Mouse (Mus musculus): Measurements from ENCODE around the gene Gmpr. TPM values are rescaled to one million over a fixed set of nuclear protein-coding genes. Genes with fewer than 3 reads are reported as not detected.
"Not testable (repeated sequence)": the region's sequence is repeated elsewhere in the genome, so short reads cannot be mapped to it uniquely, and the experiment has no call there.

The Gmpr gene
- polyA plus RNA-seq, 1 experiment from 2014 or later: 35.1 TPM

DNA sequence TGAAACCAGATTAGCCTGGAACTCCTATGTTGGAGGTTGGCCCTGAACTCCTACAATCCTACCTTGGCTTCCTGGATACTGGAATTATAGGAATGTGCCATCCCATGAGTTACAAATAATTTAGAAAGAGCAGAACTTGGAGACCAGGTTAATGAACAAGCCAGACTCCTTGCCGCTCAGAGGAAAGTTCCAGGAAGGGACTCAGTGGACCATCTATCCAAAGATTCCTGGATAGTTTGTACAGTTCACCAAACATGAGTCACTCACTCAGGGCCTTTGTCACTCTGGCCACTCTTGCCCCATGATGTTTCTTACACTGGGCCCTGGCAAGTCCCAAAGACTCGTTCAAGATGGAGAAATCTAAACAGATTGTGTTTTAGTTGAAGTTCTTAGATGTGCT is 24.0 kb upstream of the Gmpr start:
- H3K27me3 ChIP-seq: no peaks in the 10 kb centered on the region
- H3K9me3 ChIP-seq: no peaks in the 10 kb centered on the region
- H3K4me1 ChIP-seq (replicated peaks): no peaks in the 10 kb centered on the region
- WGBS: 95% methylated on average over 2 of the region's 2 CpGs
- H3K36me3 ChIP-seq: no peaks in the 10 kb centered on the region
- H3K27ac ChIP-seq: no peak overlapping the region
- no peak overlapping the region for H3K4me2 ChIP-seq
- H3K4me3 ChIP-seq: no peak overlapping the region
- no peak for ATAC-seq (ENCODE audit: low FRiP score)
- H3K9ac ChIP-seq: no peak overlapping the region

DNA sequence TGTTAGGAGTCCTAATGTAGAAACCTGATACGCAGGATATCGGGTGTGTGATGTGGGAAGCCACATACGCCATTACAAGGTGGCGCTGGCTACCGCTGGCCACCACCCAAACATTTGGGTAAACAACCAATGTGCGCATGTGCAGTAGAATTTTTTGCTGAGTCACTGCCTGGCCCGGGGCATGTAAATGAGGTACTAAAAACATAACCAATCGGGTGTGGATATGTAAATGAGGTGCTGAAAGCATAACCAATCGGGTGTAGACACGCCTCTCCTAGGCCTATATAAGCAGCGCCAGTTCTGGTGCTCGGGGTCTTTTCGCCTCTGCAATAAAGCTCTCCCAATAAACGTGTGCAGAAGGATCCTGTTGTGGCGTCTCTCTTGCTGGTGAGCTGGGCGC is 23.3 kb upstream of the Gmpr start:
- 98% methylated on average over 16 of the region's 16 CpGs for WGBS
- not testable (repeated sequence) for H3K36me3 ChIP-seq, H3K4me2 ChIP-seq

DNA sequence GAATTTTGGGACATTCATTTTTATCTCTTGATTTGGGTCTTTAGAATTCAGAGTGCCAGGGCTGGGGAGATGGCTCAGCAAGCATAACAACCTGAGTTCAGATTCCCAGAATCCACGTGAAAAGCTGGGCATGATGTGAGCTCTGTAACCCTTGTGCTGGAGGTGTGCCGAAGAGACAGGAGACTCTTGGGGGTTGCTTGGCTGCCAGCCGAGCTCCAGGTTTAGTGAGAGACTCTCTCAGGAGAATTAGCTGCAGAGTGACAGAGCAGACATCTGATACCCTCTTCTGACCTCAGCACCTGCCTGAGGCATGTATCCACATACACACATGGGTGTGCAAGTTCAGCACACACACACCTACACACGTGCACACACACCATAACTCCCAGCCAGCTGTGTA is 21.6 kb upstream of the Gmpr start:
- no peak overlapping the region for H3K9ac ChIP-seq
- no peak overlapping the region for H3K4me3 ChIP-seq
- no peak overlapping the region for H3K4me2 ChIP-seq
- no peaks in the 10 kb centered on the region for H3K36me3 ChIP-seq
- no peaks in the 10 kb centered on the region for H3K4me1 ChIP-seq (replicated peaks)
- H3K27ac ChIP-seq: no peak overlapping the region
- no peaks in the 10 kb centered on the region for H3K27me3 ChIP-seq
- no peak for ATAC-seq (ENCODE audit: low FRiP score)
- WGBS: 77% methylated on average over 4 of the region's 4 CpGs
- H3K9me3 ChIP-seq: no peaks in the 10 kb centered on the region

More for the DNA sequence above, 23.3 kb upstream of the Gmpr start:
- ATAC-seq (ENCODE audit: low FRiP score); H3K9ac ChIP-seq; H3K27me3 ChIP-seq; H3K4me3 ChIP-seq; H3K27ac ChIP-seq; H3K4me1 ChIP-seq (replicated peaks); H3K9me3 ChIP-seq: not testable (repeated sequence)

GRCm38 (mm10) chr13:45486598-45486997 is 20.6 kb upstream of the Gmpr start:
- H3K27ac ChIP-seq: no peak overlapping the region
- no peak for ATAC-seq (ENCODE audit: low FRiP score)
- no peaks in the 10 kb centered on the region for H3K27me3 ChIP-seq
- 61% methylated on average over 2 of the region's 2 CpGs for WGBS
- H3K9ac ChIP-seq: no peak overlapping the region
- no peaks in the 10 kb centered on the region for H3K4me1 ChIP-seq (replicated peaks)
- no peaks in the 10 kb centered on the region for H3K9me3 ChIP-seq
- H3K36me3 ChIP-seq: no peaks in the 10 kb centered on the region
- H3K4me3 ChIP-seq: no peak overlapping the region
- no peak overlapping the region for H3K4me2 ChIP-seq

- no peak for ATAC-seq (ENCODE audit: low FRiP score)
- no peak overlapping the region for H3K27ac ChIP-seq
- H3K4me2 ChIP-seq: no peak overlapping the region
- H3K9ac ChIP-seq: no peak overlapping the region
- no peaks in the 10 kb centered on the region for H3K9me3 ChIP-seq
- H3K4me1 ChIP-seq (replicated peaks): peaks cover 4% of the 10 kb centered on the region; the same call in 1 of the 2 replicates
- no peaks in the 10 kb centered on the region for H3K27me3 ChIP-seq
- H3K4me3 ChIP-seq: no peak overlapping the region
- WGBS: 89% methylated on average over 8 of the region's 8 CpGs
- H3K36me3 ChIP-seq: no peaks in the 10 kb centered on the region
These were observed 15.1 kb upstream of the Gmpr start for GRCm38 (mm10) chr13:45491991-45492732.

GRCm38 (mm10) chr13:45493846-45494245 is 13.4 kb upstream of the Gmpr start:
- ATAC-seq (ENCODE audit: low FRiP score): 0 out of 2 replicates have a peak, but pooled peaks have one; percentile 36
- Histone ChIP-seq H3K4me2 (peak overlapping the region; percentile 36), H3K9me3 (no peaks in the 10 kb centered on the region), H3K4me1 (replicated peaks) (peaks cover 4% of the 10 kb centered on the region; the same call in 1 of the 2 replicates), H3K27me3 (no peaks in the 10 kb centered on the region), H3K9ac (no peak overlapping the region), H3K4me3 (peak overlapping the region; percentile 14; the same call in 1 of the 2 replicates), H3K27ac (no peak overlapping the region), H3K36me3 (no peaks in the 10 kb centered on the region)
- 43% methylated on average over 10 of the region's 10 CpGs for WGBS

GRCm38 (mm10) chr13:45498623-45499022 is 8.6 kb upstream of the Gmpr start:
- WGBS: 86% methylated on average over 3 of the region's 3 CpGs
- Histone ChIP-seq H3K36me3 (no peaks in the 10 kb centered on the region), H3K27me3 (no peaks in the 10 kb centered on the region), H3K4me2 (no peak overlapping the region), H3K4me3 (no peak overlapping the region), H3K9me3 (no peaks in the 10 kb centered on the region), H3K27ac (no peak overlapping the region), H3K4me1 (replicated peaks) (0 out of 2 replicates have a peak, but pooled peaks cover under 1% of the 10 kb centered on the region), H3K9ac (no peak overlapping the region)
- no peak for ATAC-seq (ENCODE audit: low FRiP score)

DNA sequence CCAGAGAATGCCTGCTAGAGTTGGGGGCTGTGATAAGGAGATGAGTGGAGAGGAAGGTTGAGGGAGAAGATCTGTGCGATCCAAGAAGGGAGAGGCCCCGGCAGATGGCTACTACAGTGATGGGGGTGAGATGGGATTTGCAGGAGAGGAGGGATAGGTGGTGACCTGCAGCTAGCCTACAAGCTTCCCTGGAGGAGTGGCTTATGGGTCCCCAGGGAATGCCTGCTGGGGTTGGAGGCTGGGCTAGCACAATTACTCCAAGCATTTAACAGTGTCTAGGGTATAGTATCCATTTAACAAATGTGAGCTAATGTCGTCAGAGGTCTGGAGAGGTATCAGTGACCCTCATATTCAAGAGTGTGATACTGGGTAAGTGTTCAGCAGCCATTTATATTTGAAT is 7.9 kb upstream of the Gmpr start:
- no peak for ATAC-seq (ENCODE audit: low FRiP score)
- Histone ChIP-seq H3K4me1 (replicated peaks) (no peaks in the 10 kb centered on the region), H3K4me3 (no peak overlapping the region), H3K27ac (no peak overlapping the region), H3K27me3 (no peaks in the 10 kb centered on the region), H3K36me3 (no peaks in the 10 kb centered on the region), H3K9ac (no peak overlapping the region), H3K9me3 (no peaks in the 10 kb centered on the region), H3K4me2 (no peak overlapping the region)
- WGBS: 86% methylated on average over 3 of the region's 3 CpGs

- Histone ChIP-seq H3K9me3 (no peaks in the 10 kb centered on the region), H3K27me3 (no peaks in the 10 kb centered on the region), H3K4me3 (no peak overlapping the region), H3K4me1 (replicated peaks) (no peaks in the 10 kb centered on the region), H3K36me3 (no peaks in the 10 kb centered on the region), H3K27ac (no peak overlapping the region), H3K4me2 (no peak overlapping the region), H3K9ac (no peak overlapping the region)
- 88% methylated on average over 3 of the region's 3 CpGs for whole genome bisulfite sequencing
- no peak for ATAC-seq (ENCODE audit: low FRiP score)
These were observed 7.3 kb upstream of the Gmpr start for GRCm38 (mm10) chr13:45499906-45500305.

- Histone ChIP-seq H3K27me3 (0 out of 2 replicates have a peak, but pooled peaks cover 3% of the 10 kb centered on the region), H3K4me2 (no peak overlapping the region), H3K36me3 (no peaks in the 10 kb centered on the region), H3K27ac (no peak overlapping the region), H3K9me3 (no peaks in the 10 kb centered on the region), H3K4me3 (no peak overlapping the region), H3K9ac (no peak overlapping the region), H3K4me1 (replicated peaks) (peaks cover 3% of the 10 kb centered on the region; the same call in 1 of the 2 replicates)
- no peak for ATAC-seq (ENCODE audit: low FRiP score)
- 94% methylated on average over 5 of the region's 5 CpGs for WGBS
These were observed 4.5 kb upstream of the Gmpr start for GRCm38 (mm10) chr13:45502791-45503190.

DNA sequence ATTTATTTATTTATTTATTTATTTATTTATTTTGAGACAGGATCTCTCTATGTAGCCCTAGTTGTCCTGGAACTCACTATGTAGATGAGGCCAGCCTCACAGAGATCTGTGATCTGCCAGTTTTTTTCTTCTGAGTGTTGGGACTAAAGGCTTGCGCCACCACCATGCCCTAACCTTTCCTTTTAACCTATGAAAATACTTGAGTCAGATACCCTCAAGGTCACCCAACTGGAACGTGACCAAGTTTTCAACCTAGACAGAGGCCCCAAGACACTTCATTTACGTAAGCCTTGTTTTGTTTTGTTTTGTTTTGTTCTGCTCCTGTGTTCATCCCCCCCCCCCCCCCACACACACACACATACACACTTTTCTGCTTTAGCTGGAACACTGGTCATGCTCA is 1.7 kb upstream of the Gmpr start:
- peaks cover 18% of the 10 kb centered on the region for H3K4me1 ChIP-seq (replicated peaks)
- no peak overlapping the region for H3K4me3 ChIP-seq
- H3K36me3 ChIP-seq: no peaks in the 10 kb centered on the region
- H3K4me2 ChIP-seq: no peak overlapping the region
- H3K27ac ChIP-seq: no peak overlapping the region
- no peaks in the 10 kb centered on the region for H3K9me3 ChIP-seq
- 93% methylated on average over 3 of the region's 3 CpGs for WGBS
- no peak for ATAC-seq (ENCODE audit: low FRiP score)
- peaks cover 12% of the 10 kb centered on the region for H3K27me3 ChIP-seq
- no peak overlapping the region for H3K9ac ChIP-seq

GRCm38 (mm10) chr13:45508495-45508894 is 1.3 kb downstream of the Gmpr start:
- Histone ChIP-seq H3K4me1 (replicated peaks) (peaks cover 19% of the 10 kb centered on the region), H3K36me3 (no peaks in the 10 kb centered on the region), H3K4me2 (peak overlapping the region; percentile 91), H3K27ac (peak overlapping the region; percentile 18; the same call in 1 of the 2 replicates), H3K9me3 (no peaks in the 10 kb centered on the region), H3K9ac (peak overlapping the region; percentile 77), H3K27me3 (peaks cover 14% of the 10 kb centered on the region), H3K4me3 (peak overlapping the region; percentile 60)
- 2% methylated on average over 8 of the region's 8 CpGs for WGBS
- peak; percentile 55 for ATAC-seq (ENCODE audit: low FRiP score)

DNA sequence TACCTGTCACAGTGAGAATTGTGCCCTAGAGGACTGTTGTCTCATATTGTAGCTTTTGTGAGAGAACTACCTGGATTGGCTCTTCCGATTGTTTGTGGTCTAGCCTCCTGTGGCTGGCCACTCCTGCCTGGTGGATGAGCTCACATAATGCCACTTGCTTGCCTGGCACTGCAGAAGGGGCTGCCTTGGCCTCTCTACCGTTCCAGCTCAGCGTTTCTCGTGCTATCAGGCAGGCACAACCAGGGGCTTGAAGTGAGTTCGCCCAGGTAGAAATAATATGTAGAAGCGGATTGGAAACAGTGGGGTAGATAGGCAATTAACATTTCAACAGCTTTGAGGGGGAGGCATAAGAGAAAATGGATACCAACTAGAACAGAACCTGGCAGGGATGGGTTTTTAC is 2.1 kb downstream of the Gmpr start:
- ATAC-seq (ENCODE audit: low FRiP score): no peak
- Histone ChIP-seq H3K9ac (no peak overlapping the region), H3K27ac (no peak overlapping the region), H3K4me3 (no peak overlapping the region), H3K36me3 (no peaks in the 10 kb centered on the region), H3K9me3 (no peaks in the 10 kb centered on the region), H3K4me1 (replicated peaks) (peaks cover 23% of the 10 kb centered on the region), H3K4me2 (no peak overlapping the region), H3K27me3 (peaks cover 16% of the 10 kb centered on the region)
- WGBS: 64% methylated on average over 6 of the region's 6 CpGs
